Mouse (Mus musculus) fat pad, adult 2 months (tissue): Measurements from ENCODE around the gene Mamld1.
"Not testable (repeated sequence)": the region's sequence is repeated elsewhere in the genome, so short reads cannot be mapped to it uniquely, and the experiment has no call there.

Source experiments
- DNase-seq: peaks from one replicate; pipeline ENCODE4 v3.0.0-alpha.2; 2011; ENCODE audit warnings: low read depth, low spot score; ENCODE audit errors: extremely low read depth

The Mamld1 gene

GRCm38 (mm10) chrX:71049864-71050576 lies at the start of gene Mamld1:
Gene Mamld1 (plus strand): TSS chrX:71050256.
- DNase-seq, result no peak

- DNase-seq, result no peak
Measured at GRCm38 (mm10) chrX:71024718-71025117, 25.3 kb upstream of the Mamld1 start.

- no peak for DNase-seq
Measured at GRCm38 (mm10) chrX:71028007-71028406, 22.0 kb upstream of the Mamld1 start.

DNA sequence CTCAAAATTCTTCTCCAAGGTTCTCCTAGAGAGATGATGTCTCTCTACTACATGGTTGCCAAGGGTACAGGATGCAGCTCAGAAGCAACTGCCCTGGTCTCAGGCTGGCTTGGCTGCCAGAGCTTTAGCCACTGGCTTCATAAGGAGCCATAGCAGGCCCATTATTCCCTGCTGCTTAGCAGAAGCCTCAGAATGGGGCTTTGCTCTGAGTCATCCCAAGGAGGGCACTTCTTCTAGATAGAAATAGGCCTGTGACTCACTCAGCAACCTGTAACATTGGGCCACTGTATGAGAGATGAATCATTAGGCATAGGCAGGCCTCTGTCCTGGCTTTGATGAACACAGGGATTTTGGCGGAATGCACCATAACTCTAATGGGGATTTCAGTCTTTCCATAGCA lies 21.1 kb upstream of the Mamld1 start:
- DNase-seq, result not testable (repeated sequence)

DNA sequence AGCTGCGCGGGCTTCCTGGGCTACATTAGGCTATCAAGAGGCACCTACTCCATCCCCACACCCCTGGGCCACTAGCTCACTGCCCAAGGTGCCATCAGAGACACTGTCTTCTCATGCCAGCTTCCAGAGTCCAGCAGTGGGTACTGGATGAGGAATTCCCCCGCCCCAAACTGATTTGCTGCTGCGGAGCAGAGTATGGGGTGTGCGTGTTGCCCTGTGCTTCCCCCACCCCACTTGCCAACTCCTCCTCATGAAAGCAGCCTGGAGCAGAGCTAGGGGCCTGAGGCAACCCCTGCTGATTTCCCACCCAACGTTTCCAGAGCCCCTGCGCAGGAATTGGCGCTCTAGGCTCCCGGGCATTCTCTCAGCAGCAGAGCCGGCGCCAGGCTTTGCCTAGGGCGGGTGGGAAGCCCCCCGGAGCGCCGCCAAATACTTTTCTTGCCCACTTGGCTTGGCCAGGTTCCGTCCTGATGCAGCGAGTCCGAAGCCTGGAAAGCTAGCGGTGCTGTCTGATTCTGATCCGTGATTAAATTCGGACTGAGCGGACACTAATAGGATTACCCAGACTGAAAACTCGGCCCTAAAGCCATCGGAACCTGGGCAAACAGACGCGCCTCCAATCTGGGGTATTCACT lies 738 bp downstream of the Mamld1 start:
- no peak for DNase-seq

DNA sequence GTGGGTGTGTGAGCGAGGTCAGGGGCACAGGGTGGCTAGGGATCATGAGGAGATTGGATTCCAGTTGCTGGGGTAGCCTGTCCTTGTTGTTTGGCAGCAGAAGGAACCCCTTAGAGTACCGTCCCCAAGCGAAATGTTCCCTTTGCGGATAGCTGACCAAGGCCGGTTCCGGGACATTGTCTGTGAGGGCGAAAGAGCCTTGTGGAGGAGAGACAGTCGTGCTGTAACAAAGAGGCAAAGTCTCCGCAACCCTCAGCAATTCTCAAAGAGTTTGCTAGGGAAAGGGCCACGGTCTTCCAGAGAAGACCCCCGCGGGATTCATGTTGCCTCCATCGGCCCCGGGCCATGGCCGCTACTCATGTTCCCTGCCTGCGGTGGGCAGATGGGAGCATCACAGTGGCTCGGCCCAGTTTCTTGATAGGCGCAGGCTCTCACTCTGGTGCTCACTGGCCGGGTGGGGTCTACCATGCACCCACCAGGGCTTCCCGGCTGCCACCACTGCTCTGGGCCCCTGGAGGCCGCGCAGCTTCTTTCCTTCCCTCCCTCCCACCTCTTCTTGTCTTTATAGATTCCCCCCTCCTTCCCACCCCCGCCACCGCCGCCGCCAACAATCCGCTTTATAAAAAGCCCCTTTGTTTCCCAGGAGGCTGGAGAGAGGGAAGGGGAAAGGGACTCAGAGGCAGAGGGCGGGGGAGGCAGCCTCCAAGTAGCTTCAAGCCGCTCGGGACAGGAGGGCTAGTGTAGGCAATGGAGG lies 1.5 kb downstream of the Mamld1 start:
- no peak for DNase-seq

GRCm38 (mm10) chrX:71052115-71052478 lies 2.0 kb downstream of the Mamld1 start:
- DNase-seq, result no peak

DNA sequence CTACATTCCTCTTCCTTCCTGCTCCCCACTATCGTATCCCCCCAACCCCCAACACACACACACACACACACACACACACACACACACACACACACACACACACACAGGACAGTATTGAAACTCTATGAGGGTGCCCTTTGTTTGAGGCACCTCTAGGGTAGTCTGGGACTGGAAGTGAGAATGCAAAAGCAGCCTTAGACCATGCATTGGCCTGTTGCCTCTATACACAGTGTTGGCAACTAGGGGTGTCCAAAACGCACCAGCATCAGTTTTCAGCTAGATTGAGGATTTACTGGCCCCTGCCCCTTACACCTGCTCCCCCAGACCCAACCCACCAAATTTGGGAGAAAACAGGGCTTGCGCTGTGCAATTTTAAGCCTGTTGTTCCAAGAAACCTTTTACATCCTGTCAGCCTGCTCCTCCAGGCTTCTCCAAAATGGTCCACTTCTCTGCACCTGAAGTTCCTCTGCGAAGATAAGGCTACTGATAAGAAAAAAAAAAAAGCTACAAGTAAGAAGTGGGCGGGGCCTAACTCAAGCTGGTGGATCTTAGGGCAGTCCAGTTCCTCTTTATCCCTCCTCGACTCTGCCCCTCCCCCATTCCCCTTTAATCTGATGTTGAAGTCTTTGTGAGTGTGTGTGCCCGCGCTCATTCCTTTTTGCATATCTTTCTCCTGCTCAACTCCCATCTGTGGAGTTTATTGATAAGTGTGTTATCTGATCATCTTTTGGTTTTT lies 2.6 kb downstream of the Mamld1 start:
- no peak for DNase-seq

- no peak for DNase-seq
Measured at GRCm38 (mm10) chrX:71053246-71053645, 3.2 kb downstream of the Mamld1 start.

- no peak for DNase-seq
Measured at GRCm38 (mm10) chrX:71056968-71057367, 6.9 kb downstream of the Mamld1 start.

DNA sequence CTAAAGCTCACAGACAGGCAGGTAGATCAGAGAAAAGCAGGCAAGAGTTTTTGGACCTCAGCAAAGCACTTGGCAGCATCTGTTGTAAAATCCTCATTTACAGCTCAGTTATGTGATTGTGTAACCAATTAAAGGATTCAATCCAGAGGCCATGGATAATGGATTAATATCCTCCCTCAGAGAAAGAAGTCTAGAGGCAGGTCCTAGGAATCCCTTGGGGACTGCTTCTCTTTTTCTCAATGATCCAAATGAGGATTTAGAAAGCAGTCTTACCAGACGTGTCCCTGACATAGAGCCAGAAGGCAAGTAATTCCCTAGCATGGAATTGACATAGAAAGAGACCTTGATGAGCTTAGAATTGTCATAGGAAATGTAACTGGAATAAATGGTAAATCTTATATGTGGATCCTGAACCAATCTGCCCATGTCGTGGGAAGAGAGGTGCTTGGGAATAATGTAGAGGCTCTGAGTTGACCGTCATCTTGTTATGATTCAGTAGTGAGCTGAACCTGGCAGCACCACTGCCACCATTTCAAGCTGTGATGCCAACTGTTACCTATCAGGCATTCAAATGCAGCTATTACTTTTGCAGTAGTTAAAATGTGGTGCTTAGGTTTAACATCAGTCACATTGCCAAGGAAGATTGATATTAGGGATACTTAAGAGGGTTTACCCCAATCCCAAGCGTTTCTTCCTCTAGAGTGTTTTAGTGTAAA lies 35.2 kb downstream of the Mamld1 start:
- DNase-seq, result no peak

DNA sequence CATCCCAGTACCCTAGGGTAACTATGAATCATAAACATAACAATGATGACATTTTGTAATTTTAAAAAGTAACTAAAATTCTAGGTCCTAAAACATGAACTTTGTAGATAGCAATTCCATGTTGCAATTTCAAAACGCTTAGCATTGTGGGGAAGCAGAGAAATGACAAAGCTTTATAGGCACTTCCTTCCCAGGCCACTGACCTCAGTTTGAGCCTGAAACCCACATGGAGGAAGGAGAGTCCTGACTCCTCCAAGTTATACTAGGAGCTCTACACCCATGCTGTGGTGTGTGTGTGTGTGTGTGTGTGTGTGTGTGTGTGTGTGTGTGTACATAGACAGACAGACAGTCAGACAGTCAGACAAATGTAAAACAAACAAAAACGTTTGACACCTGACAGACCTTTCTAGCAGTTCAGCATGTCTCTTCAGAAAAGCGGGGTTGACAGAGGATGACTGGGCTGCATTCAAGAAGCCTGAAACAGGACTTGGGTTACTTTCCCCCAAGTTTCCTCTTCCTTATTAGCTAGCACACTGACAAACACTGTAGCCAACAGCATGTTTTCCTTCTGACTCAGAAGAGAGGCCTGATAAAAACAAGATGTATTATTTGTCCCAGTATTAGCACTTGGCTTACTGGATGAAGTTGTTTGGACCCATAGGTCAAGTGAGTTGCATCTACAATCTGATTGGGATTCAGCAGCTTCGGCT lies 37.5 kb downstream of the Mamld1 start:
- DNase-seq, result no peak

GRCm38 (mm10) chrX:71088080-71088414 lies 38.0 kb downstream of the Mamld1 start:
- no peak for DNase-seq

- DNase-seq, result no peak
Measured at GRCm38 (mm10) chrX:71105820-71106219, 55.8 kb downstream of the Mamld1 start.

DNA sequence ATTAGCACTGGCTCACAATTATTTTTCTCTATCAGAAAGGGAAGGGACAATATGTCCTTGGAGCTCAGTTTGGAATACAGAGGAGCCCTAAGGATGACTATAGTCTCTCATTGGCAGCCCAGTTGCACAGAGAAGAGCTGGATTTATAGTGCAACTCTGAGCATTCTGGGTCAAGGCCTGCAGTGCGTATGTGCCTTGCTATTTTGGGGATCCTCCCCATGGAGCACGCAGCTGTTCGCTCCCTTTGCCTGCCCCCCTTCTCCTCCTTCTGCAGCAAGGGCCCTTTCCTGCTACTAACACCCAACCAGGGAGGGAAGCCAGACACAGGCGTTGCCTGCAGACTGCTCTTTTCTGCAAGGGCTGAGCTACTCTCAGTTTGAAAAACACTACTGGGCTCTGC lies 56.3 kb downstream of the Mamld1 start:
- no peak for DNase-seq

GRCm38 (mm10) chrX:71108056-71108735 lies 58.1 kb downstream of the Mamld1 start:
- DNase-seq, result no peak

GRCm38 (mm10) chrX:71110333-71110732 lies 60.3 kb downstream of the Mamld1 start:
- no peak for DNase-seq

- no peak for DNase-seq
Measured at GRCm38 (mm10) chrX:71122359-71123293, 72.6 kb downstream of the Mamld1 start.

- DNase-seq, result no peak
Measured at GRCm38 (mm10) chrX:71125013-71125412, 75.0 kb downstream of the Mamld1 start.
